28 mouse cellular contexts compared by ENCODE assay signal in the genomic region with DNA sequence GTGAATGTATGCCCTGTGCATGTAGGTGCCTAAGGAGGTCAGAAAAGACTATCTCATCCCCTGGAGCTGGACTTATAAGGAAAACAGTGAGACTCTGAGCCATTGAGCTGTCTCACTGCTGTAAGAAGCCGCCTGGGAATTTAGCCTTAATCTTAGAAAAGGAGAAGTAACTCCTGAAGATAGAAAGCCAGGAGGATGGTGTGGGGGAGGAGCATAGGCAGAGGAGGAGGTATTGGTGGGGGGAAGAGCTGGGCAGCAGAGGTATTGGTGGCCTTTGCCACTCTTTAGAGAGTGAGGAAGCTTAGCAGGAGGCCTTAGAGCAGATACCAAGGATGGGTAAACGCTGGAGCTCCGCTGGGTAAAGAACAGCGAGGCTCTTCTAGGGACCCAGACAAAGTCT. TPM values are rescaled to one million over a fixed set of nuclear protein-coding genes. Genes with fewer than 3 reads are reported as not detected.
A peak's percentile ranks its signal among the peaks of the same experiment; 100 is the strongest.
DNase-seq lines count a peak whose midpoint lies in the region; ATAC-seq and TF ChIP-seq lines count a peak whose summit lies in the region.
"Had no signal": no experiment of that assay in that cellular context is flagged by ENCODE, and none has a peak within 500 bp of the region (broad histone marks: within the 10 kb centered on the region; RNA-seq: fewer than 3 reads in every experiment).

No protein-coding gene starts in this region.

- no peak for TF ChIP-seq POLR2A in MEL (IDR thresholded peaks at IDR 0.05; ENCODE audit: control insufficient read depth in 1 of 2, insufficient read depth in 1 of 2, low read depth in 1 of 2, low read length in 2 of 2, poor library complexity in 1 of 2)

- TF ChIP-seq EP300 in MEL (IDR thresholded peaks at IDR 0.05; ENCODE audit: low read depth in 1 of 2, low read length in 2 of 2) = 0 out of 4 replicates have a peak, but pooled peaks of 1 of the 2 experiments have one; percentile 22

- DNase-seq in limb, embryonic 10.5 days (ENCODE audit: low spot score) = no peak
- DNase-seq in MEL (ENCODE audit: low read depth, low spot score) = peak; percentile 78
- no peak for DNase-seq in thymus, postnatal 25 days
- DNase-seq in layer of hippocampus, postnatal 36 days = no peak
- DNase-seq: adrenal gland, postnatal 14 days; cerebellum, adult 11-12 months; cerebellum, adult 9-11 months; heart, postnatal 10 days; kidney, adult 2 months; kidney, postnatal 36 days; liver, postnatal 0 days; lung, postnatal 36 days; midbrain, embryonic 14.5 days; right cerebral cortex, adult 18-20 months; spleen, adult 18-20 months; thymus, adult 2 months; thymus, postnatal 4 days had no signal

- no peaks in the 10 kb centered on the region for H3K79me2 ChIP-seq in MEL (ENCODE audit: control insufficient read depth, insufficient read depth, low read length, poor library complexity)

- no peaks in the 10 kb centered on the region for H3K9me3 ChIP-seq in limb, embryonic 12.5 days
- H3K9me3 ChIP-seq in limb, embryonic 10.5 days (replicated peaks) = no peaks in the 10 kb centered on the region
- no peaks in the 10 kb centered on the region for H3K9me3 ChIP-seq in MEL (replicated peaks; ENCODE audit: insufficient read depth, low read length)
- no peaks in the 10 kb centered on the region for H3K9me3 ChIP-seq in hindbrain, embryonic 16.5 days (ENCODE audit: control insufficient read depth, low read length)
- H3K9me3 ChIP-seq: embryonic facial prominence, embryonic 13.5 days; G1E; heart, embryonic 13.5 days; intestine, embryonic 15.5 days had no signal

- no peaks in the 10 kb centered on the region for H3K36me3 ChIP-seq in limb, embryonic 12.5 days
- H3K36me3 ChIP-seq in limb, embryonic 10.5 days = no peaks in the 10 kb centered on the region
- peaks cover 0 to 9% of the 10 kb centered on the region in 2 experiments; a peak in 1 of 4 replicates for H3K36me3 ChIP-seq in MEL (ENCODE audit: control insufficient read depth in 1 of 2, insufficient read depth in 2 of 2, low read length in 2 of 2)
- no peaks in the 10 kb centered on the region for H3K36me3 ChIP-seq in hindbrain, embryonic 16.5 days (ENCODE audit: control insufficient read depth, insufficient read depth, low read length)
- H3K36me3 ChIP-seq: embryonic facial prominence, embryonic 13.5 days; G1E; heart, embryonic 13.5 days; intestine, embryonic 15.5 days had no signal

- H3K9ac ChIP-seq in limb, embryonic 12.5 days (replicated peaks) = 0 out of 2 replicates have a peak overlapping the region, but pooled peaks have one; percentile 8
- H3K9ac ChIP-seq in MEL (ENCODE audit: control insufficient read depth, low read depth, low read length, poor library complexity, severe bottlenecking) = peak overlapping the region; percentile 17
- no peak overlapping the region for H3K9ac ChIP-seq in hindbrain, embryonic 16.5 days (ENCODE audit: low read depth, low read length)
- H3K9ac ChIP-seq: embryonic facial prominence, embryonic 13.5 days; heart, embryonic 13.5 days; intestine, embryonic 15.5 days; liver, postnatal 0 days had no signal

- no peak for ATAC-seq in limb, embryonic 12.5 days (ENCODE audit: insufficient number of reproducible peaks, insufficient read depth, low FRiP score, low TSS enrichment, low read depth)
- ATAC-seq in megakaryocyte, adult 5-6 weeks (ENCODE audit: poor library complexity, severe bottlenecking) = peak; percentile 66
- no peak for ATAC-seq in hindbrain, embryonic 16.5 days
- ATAC-seq: forebrain, embryonic 16.5 days; hindbrain, postnatal 0 days; intestine, embryonic 15.5 days had no signal

- TF ChIP-seq RAD21 in MEL (IDR thresholded peaks at IDR 0.05; ENCODE audit: low read depth, low read length) = no peak

- no peak for TF ChIP-seq CTCF in MEL (IDR thresholded peaks at IDR 0.05 in 2 of 3, conservative IDR thresholded peaks at IDR 0.05 in 1 of 3; ENCODE audit: control insufficient read depth in 1 of 3, insufficient read depth in 1 of 3, low read depth in 2 of 3, low read length in 3 of 3, poor library complexity in 1 of 3, severe bottlenecking in 1 of 3)

- no peak overlapping the region for H3K27ac ChIP-seq in limb, embryonic 12.5 days
- H3K27ac ChIP-seq in limb, embryonic 10.5 days = no peak overlapping the region
- H3K27ac ChIP-seq in MEL (ENCODE audit: control insufficient read depth, low read depth, low read length) = no peak overlapping the region; the same call in 1 of the 2 replicates
- H3K27ac ChIP-seq in hindbrain, embryonic 16.5 days (ENCODE audit: low read depth, low read length) = no peak overlapping the region
- H3K27ac ChIP-seq: embryonic facial prominence, embryonic 13.5 days; heart, embryonic 13.5 days; hindbrain, postnatal 0 days; intestine, embryonic 15.5 days; layer of hippocampus, adult 2 months; stomach, postnatal 0 days had no signal

- H3K27me3 ChIP-seq in limb, embryonic 12.5 days = no peaks in the 10 kb centered on the region
- H3K27me3 ChIP-seq in limb, embryonic 10.5 days (ENCODE audit: low read depth, poor library complexity, severe bottlenecking) = no peaks in the 10 kb centered on the region
- peaks cover 0 to 2% of the 10 kb centered on the region in 2 experiments; a peak in 1 of 4 replicates for H3K27me3 ChIP-seq in MEL (ENCODE audit: control insufficient read depth in 1 of 2, insufficient read depth in 2 of 2, low read length in 2 of 2)
- no peaks in the 10 kb centered on the region for H3K27me3 ChIP-seq in hindbrain, embryonic 16.5 days (replicated peaks; ENCODE audit: control insufficient read depth, insufficient read depth, low read length)
- H3K27me3 ChIP-seq: embryonic facial prominence, embryonic 13.5 days; heart, embryonic 13.5 days; intestine, embryonic 15.5 days had no signal

- H3K4me1 ChIP-seq in limb, embryonic 12.5 days (replicated peaks) = no peaks in the 10 kb centered on the region
- H3K4me1 ChIP-seq in limb, embryonic 10.5 days = no peaks in the 10 kb centered on the region
- H3K4me1 ChIP-seq in MEL (ENCODE audit: control insufficient read depth in 1 of 2, insufficient read depth in 2 of 2, low read length in 2 of 2) = peaks cover 5 to 15% of the 10 kb centered on the region in 2 experiments
- no peaks in the 10 kb centered on the region for H3K4me1 ChIP-seq in hindbrain, embryonic 16.5 days (ENCODE audit: control insufficient read depth, insufficient read depth, low read depth, low read length)
- H3K4me1 ChIP-seq: embryonic facial prominence, embryonic 13.5 days; heart, embryonic 13.5 days; intestine, embryonic 15.5 days had no signal

- no peak overlapping the region for H3K4me3 ChIP-seq in limb, embryonic 12.5 days (replicated peaks)
- no peak overlapping the region for H3K4me3 ChIP-seq in limb, embryonic 10.5 days
- peak overlapping the region in 1 of 2 experiments; percentile 21; a peak in 1 of 4 replicates for H3K4me3 ChIP-seq in MEL (ENCODE audit: control insufficient read depth in 1 of 2, insufficient read depth in 1 of 2, low read depth in 2 of 2, low read length in 2 of 2)
- no peak overlapping the region for H3K4me3 ChIP-seq in hindbrain, embryonic 16.5 days (ENCODE audit: low read length)
- H3K4me3 ChIP-seq: embryonic facial prominence, embryonic 13.5 days; heart, embryonic 13.5 days; intestine, embryonic 15.5 days; layer of hippocampus, adult 2 months had no signal

- WGBS in limb, embryonic 12.5 days = 47% methylated on average over 4 of the region's 4 CpGs
- 56% methylated on average over 4 of the region's 4 CpGs for WGBS in limb, embryonic 10.5 days
- 55% methylated on average over 4 of the region's 4 CpGs for WGBS in hindbrain, embryonic 16.5 days

- no peak overlapping the region for H3K4me2 ChIP-seq in limb, embryonic 12.5 days
- H3K4me2 ChIP-seq in hindbrain, embryonic 16.5 days (ENCODE audit: low read length) = no peak overlapping the region
- H3K4me2 ChIP-seq: embryonic facial prominence, embryonic 13.5 days; heart, embryonic 13.5 days; intestine, embryonic 15.5 days had no signal

TF ChIP-seq in MEL, 35 proteins besides CTCF, POLR2A, EP300 and RAD21:
- TF ChIP-seq UBTF (IDR thresholded peaks at IDR 0.05; ENCODE audit: borderline replicate concordance, insufficient read depth, low read depth, low read length) (no peak), NELFE (IDR thresholded peaks at IDR 0.05; ENCODE audit: low read depth, low read length) (no peak), SIN3A (IDR thresholded peaks at IDR 0.05; ENCODE audit: low read length) (0 out of 2 replicates have a peak, but pooled peaks have one; percentile 6)
TF ChIP-seq in MEL: peak in this region for 1.

RNA-seq across cellular contexts. Expression of gene Rubcnl, which starts 26.5 kb away (rescaled TPM):
- 0.90 and 1.3 TPM in 2 replicates for polyA plus RNA-seq in limb, embryonic 12.5 days (2016; fragmentation: Nextera tagmentation; extraction: Ambion mirVana)
- 0.10 and 0.30 TPM in 2 replicates for polyA plus RNA-seq in limb, embryonic 10.5 days (2016; fragmentation: Nextera tagmentation; extraction: Ambion mirVana)
- total RNA-seq in MEL (2012; rRNA removed) = 0.04 and 0.13 TPM in 2 replicates
- under 1 TPM in 1 of 2 experiments, not detected in 1; 0.06 TPM for polyA plus RNA-seq in MEL (2012; ENCODE audit: insufficient read depth in 1 of 2, insufficient read length in 2 of 2, low read depth in 1 of 2, low replicate concordance in 2 of 2, missing spikeins in 1 of 2)
- 13.8 and 14.0 TPM in 2 replicates for total RNA-seq in megakaryocyte, adult 5-6 weeks (2015)
- 15.7 and 17.5 TPM in 2 replicates for total RNA-seq in megakaryocyte, adult 5-6 weeks (2017)
- polyA plus RNA-seq in hindbrain, embryonic 16.5 days (2015; fragmentation: Nextera tagmentation; extraction: Ambion mirVana) = 0.29 and 0.31 TPM in 2 replicates
- 1 to 10 TPM in 1 of 2 experiments, under 1 TPM in 1; 0.85 to 1.3 TPM for total RNA-seq in layer of hippocampus, postnatal 36 days (2021)
- polyA plus RNA-seq: G1E had no signal

RNA-seq across cellular contexts. Expression of gene Lrch1, which starts 41.6 kb away (rescaled TPM):
- 14.8 and 16.0 TPM in 2 replicates for polyA plus RNA-seq in limb, embryonic 12.5 days (2016; fragmentation: Nextera tagmentation; extraction: Ambion mirVana)
- 7.0 and 9.9 TPM in 2 replicates for polyA plus RNA-seq in limb, embryonic 10.5 days (2016; fragmentation: Nextera tagmentation; extraction: Ambion mirVana)
- 2.8 and 3.3 TPM in 2 replicates for total RNA-seq in MEL (2012; rRNA removed)
- polyA plus RNA-seq in MEL (2012; ENCODE audit: insufficient read depth in 1 of 2, insufficient read length in 2 of 2, low read depth in 1 of 2, low replicate concordance in 2 of 2, missing spikeins in 1 of 2) = 1 to 10 TPM in 1 of 2 experiments, not detected in 1; 6.1 TPM
- 16.8 and 19.5 TPM in 2 replicates for total RNA-seq in megakaryocyte, adult 5-6 weeks (2015)
- 17.2 and 18.2 TPM in 2 replicates for total RNA-seq in megakaryocyte, adult 5-6 weeks (2017)
- 15.4 and 23.6 TPM in 2 replicates for polyA plus RNA-seq in hindbrain, embryonic 16.5 days (2015; fragmentation: Nextera tagmentation; extraction: Ambion mirVana)
- total RNA-seq in layer of hippocampus, postnatal 36 days (2021) = 10 to 100 TPM; 15.7 to 18.7 TPM
- polyA plus RNA-seq: G1E had no signal
